Mouse (Mus musculus) neural tube, embryonic 13.5 days (tissue): ENCODE data around the gene Mpig6b. TPM values are rescaled to one million over a fixed set of nuclear protein-coding genes. Genes with fewer than 3 reads are reported as not detected.

Experiments used
- ATAC-seq: fragments of 200-750 bp; cut with Nextera tagmentation; 2 replicates; pipeline ENCODE4 v1.8.0; 2017; ENCODE audit warnings: low read depth, mild to moderate bottlenecking, moderate TSS enrichment, moderate library complexity
- H3K27ac ChIP-seq: fragments of 300-500 bp; sonication (generic); replicated peaks from 2 replicates; pipeline ENCODE4 v1.5.1; 2015; ENCODE audit warnings: moderate library complexity, mild to moderate bottlenecking, inconsistent platforms
- H3K27me3 ChIP-seq: fragments of 300-500 bp; sonication (generic); 2 replicates; pipeline ENCODE4 v1.6.1; 2015; ENCODE audit warnings: mild to moderate bottlenecking, inconsistent platforms
- H3K36me3 ChIP-seq: fragments of 300-500 bp; sonication (generic); 2 replicates; pipeline ENCODE4 v1.6.1; 2015; ENCODE audit warnings: mild to moderate bottlenecking, inconsistent platforms
- H3K4me1 ChIP-seq: fragments of 300-500 bp; sonication (generic); replicated peaks from 2 replicates; pipeline ENCODE4 v1.6.1; 2015; ENCODE audit warnings: inconsistent platforms
- H3K4me2 ChIP-seq: fragments of 300-500 bp; sonication (generic); 2 replicates; pipeline ENCODE4 v1.6.1; 2015; ENCODE audit warnings: inconsistent platforms, mild to moderate bottlenecking, moderate library complexity
- H3K4me3 ChIP-seq: fragments of 300-500 bp; sonication (generic); 2 replicates; pipeline ENCODE4 v1.5.1; 2015; ENCODE audit warnings: mild to moderate bottlenecking, inconsistent platforms
- H3K9ac ChIP-seq: fragments of 300-500 bp; sonication (generic); 2 replicates; pipeline ENCODE4 v1.6.1; 2015; ENCODE audit warnings: moderate library complexity, mild to moderate bottlenecking, inconsistent platforms
- H3K9me3 ChIP-seq: fragments of 300-500 bp; sonication (generic); 2 replicates; pipeline ENCODE4 v1.6.1; 2016; ENCODE audit warnings: inconsistent platforms
- WGBS: fragments of 180-500 bp; shearing (Covaris S2); methylation state at CpG from one replicate; pipeline ENCODE4 v1.1.7; 2015; 5-methylcytosine and 5-hydroxymethylcytosine counted together
- polyA plus RNA-seq: library from polyadenylated mRNA; unstranded; fragments of >200 nt; fragmentation: Nextera tagmentation; extraction: Ambion mirVana; gene quantifications from 2 replicates; pipeline ENCODE4 v1.2.1, GENCODE M21; 2015

Gene Mpig6b
- polyA plus RNA-seq, 1 experiment from 2014 or later, result 0.38 TPM

DNA sequence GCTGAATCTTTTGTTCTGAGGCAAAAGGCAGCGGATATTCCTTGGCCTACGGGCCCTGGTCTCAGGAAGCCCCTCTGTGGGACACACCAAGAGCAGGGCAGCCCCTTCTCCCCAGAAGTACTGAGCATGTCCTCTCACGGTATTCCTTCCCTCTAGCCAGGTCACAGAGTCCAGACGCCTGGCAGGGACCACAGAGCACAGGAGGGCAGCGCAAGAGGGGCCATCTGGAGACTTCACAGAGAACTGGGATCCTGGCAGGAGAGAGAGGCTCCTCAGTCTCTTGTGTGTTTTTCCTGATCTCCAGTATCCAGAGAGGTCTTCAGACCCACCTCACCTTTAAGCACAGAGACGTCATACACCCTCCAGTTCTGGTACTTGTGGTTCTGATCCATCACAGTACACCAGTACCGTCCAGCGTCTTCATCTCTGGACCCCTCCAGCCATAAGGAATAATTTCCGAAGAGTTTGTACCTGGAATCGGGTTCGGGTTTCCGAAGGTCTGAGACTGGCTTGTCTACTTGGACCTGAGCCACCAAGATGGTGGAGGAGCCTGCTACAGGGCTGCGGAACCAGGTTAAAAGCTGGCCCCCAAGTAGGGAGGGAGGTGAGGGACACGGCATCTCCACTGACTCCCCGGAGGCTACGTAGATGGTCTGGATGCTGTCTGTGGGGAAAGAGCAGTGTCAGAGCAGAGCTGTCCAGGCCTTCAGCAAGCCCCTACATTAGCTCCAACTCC, 17.0 kb upstream of the Mpig6b start:
- Histone ChIP-seq H3K9ac (no peak overlapping the region), H3K4me2 (no peak overlapping the region), H3K4me3 (no peak overlapping the region), H3K36me3 (no peaks in the 10 kb centered on the region), H3K9me3 (no peaks in the 10 kb centered on the region), H3K27me3 (no peaks in the 10 kb centered on the region), H3K4me1 (peaks cover 4% of the 10 kb centered on the region; the same call in 1 of the 2 replicates), H3K27ac (no peak overlapping the region)
- ATAC-seq, result no peak
- WGBS, result 82% methylated on average over 16 of the region's 16 CpGs

DNA sequence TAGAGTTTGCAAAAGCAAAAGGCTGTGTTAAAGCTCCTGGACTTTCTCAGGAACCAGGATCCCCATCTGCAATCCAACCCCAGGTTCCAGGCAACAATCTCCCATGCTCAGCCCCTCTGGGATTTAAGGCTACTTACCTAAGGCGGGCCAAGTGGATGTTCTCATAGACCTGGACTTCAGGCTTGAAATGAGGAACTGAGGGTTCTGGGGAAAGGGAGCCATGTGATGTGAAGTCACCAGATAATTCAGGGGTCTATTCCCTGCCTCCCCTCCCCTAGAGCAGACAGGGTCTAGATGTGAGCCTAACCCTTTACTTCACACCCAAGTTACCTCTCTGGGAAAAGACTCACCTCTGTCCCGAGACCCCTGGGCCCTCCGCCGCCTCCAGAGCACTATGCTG, 14.7 kb upstream of the Mpig6b start:
- no peaks in the 10 kb centered on the region for H3K36me3 ChIP-seq
- WGBS, result 82% methylated on average over 4 of the region's 4 CpGs
- no peak for ATAC-seq
- H3K9ac ChIP-seq, result 0 out of 2 replicates have a peak overlapping the region, but pooled peaks have one; percentile 8
- H3K27me3 ChIP-seq, result no peaks in the 10 kb centered on the region
- H3K27ac ChIP-seq, result no peak overlapping the region
- H3K4me3 ChIP-seq, result no peak overlapping the region
- no peaks in the 10 kb centered on the region for H3K9me3 ChIP-seq
- peaks cover 18% of the 10 kb centered on the region for H3K4me1 ChIP-seq
- H3K4me2 ChIP-seq, result no peak overlapping the region

DNA sequence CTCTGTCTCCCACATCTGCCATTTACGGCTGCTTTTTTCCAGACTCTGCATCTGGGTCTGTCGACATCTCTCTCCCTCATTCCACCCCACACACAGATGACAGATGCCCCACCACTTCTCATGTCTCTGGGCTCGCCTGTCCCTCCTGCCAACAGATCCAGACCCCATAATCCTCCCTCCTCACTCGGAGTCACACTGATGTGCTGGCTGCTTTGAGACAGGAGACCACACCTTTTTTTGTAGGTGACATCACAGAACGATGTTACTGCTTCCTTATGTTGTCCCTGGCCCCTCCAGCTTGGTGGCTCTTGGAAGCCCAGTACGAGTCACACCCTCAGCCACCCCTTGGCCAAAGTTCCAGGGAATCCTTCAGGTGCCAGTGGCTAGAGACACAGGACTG, 14.3 kb upstream of the Mpig6b start:
- 64% methylated on average over 6 of the region's 6 CpGs for WGBS

DNA sequence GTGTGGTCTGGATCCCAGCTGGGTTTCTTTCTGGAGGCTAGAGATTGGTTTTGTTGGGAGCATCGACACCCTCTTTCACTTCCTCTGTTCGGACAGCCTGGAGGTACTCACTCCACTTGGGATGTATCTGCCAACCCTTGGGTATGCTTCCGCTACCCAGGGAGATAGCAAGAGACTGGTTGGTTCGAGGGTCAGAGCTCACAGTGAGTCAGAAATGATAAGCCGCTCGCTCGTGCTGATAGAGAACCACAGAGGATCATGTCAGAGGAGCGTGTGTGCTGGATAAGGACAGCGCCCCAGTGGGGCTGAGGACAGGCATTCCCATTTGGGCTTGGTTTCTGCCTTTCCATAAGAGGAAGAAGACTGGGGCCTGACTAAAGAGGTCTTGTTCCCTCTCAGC, 13.8 kb upstream of the Mpig6b start:
- Histone ChIP-seq H3K36me3 (no peaks in the 10 kb centered on the region), H3K4me3 (no peak overlapping the region), H3K9me3 (no peaks in the 10 kb centered on the region), H3K9ac (0 out of 2 replicates have a peak overlapping the region, but pooled peaks have one; percentile 45), H3K27ac (no peak overlapping the region), H3K27me3 (no peaks in the 10 kb centered on the region), H3K4me1 (peaks cover 18% of the 10 kb centered on the region), H3K4me2 (no peak overlapping the region)
- no peak for ATAC-seq
- 75% methylated on average over 9 of the region's 9 CpGs for WGBS

More for the DNA sequence above, 14.3 kb upstream of the Mpig6b start:
- no peaks in the 10 kb centered on the region for H3K36me3 ChIP-seq
- no peak for ATAC-seq
- H3K27ac ChIP-seq, result no peak overlapping the region
- no peaks in the 10 kb centered on the region for H3K27me3 ChIP-seq
- no peaks in the 10 kb centered on the region for H3K9me3 ChIP-seq
- H3K4me1 ChIP-seq, result peaks cover 18% of the 10 kb centered on the region
- H3K4me3 ChIP-seq, result no peak overlapping the region
- 0 out of 2 replicates have a peak overlapping the region, but pooled peaks have one; percentile 45 for H3K9ac ChIP-seq
- no peak overlapping the region for H3K4me2 ChIP-seq

DNA sequence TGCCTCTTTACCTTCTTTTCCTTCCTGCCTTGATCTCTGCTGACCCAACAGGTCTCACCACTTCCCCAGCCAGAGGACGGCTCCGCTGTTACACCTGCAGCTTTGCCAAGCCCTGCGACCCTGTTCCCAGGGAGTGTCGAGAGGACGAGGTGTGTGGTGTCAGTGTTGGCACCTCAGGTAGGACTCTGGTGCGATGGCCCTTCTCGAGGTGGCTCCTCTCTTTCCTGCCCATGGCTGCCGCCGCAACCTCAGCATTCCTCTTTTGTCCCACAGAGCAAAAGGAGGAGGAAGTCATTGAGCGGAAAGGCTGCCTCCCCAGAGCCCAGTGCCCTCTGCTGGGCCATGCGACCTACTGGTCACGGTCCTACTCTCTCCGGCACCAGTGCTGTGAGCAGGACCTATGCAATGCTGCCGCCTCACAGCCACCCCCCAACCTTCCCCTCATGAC, 11.8 kb upstream of the Mpig6b start, which contains the start of gene Ly6g6d:
TSS of gene Ly6g6d (minus strand) at position 280 of the 448 bp plus-strand sequence.
- Histone ChIP-seq H3K27ac (no peak within 1 kb of the TSS), H3K4me3 (peak within 1 kb of the TSS; percentile 15), H3K9ac (peak within 1 kb of the TSS; percentile 59), H3K4me2 (peak within 1 kb of the TSS; percentile 47), H3K4me1 (peaks cover 18% of the 10 kb centered on the region), H3K9me3 (no peaks in the 10 kb centered on the region), H3K27me3 (no peaks in the 10 kb centered on the region), H3K36me3 (no peaks in the 10 kb centered on the region)
- WGBS, result 11% methylated on average over 14 of the region's 14 CpGs
- peak; percentile 62 for ATAC-seq

DNA sequence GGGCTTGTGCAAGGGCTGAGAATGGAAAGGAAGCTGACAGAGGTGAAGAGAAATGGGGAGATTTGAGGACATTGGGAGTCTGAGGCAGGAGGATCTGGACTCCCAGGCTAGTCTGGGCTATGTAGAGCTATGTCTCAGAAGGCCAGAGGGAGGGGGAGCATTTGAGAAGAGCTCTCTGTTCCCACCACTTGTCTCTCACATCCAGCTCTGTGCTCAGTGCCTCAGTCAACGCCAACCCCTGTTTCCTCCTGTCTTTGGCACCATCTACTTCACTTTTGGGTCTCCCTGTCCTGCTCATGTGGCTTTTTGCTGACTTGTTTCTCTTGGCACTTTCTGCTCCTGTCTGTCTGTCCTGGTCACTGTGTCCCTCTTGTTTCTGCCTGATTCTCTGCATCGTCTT, 11.3 kb upstream of the Mpig6b start:
- Histone ChIP-seq H3K27ac (no peak overlapping the region), H3K4me2 (peak overlapping the region; percentile 47), H3K4me3 (peak overlapping the region; percentile 15), H3K4me1 (peaks cover 18% of the 10 kb centered on the region), H3K9me3 (no peaks in the 10 kb centered on the region), H3K27me3 (no peaks in the 10 kb centered on the region), H3K9ac (peak overlapping the region; percentile 59), H3K36me3 (no peaks in the 10 kb centered on the region)
- WGBS, result 22% methylated on average over 2 of the region's 2 CpGs
- ATAC-seq, result no peak

DNA sequence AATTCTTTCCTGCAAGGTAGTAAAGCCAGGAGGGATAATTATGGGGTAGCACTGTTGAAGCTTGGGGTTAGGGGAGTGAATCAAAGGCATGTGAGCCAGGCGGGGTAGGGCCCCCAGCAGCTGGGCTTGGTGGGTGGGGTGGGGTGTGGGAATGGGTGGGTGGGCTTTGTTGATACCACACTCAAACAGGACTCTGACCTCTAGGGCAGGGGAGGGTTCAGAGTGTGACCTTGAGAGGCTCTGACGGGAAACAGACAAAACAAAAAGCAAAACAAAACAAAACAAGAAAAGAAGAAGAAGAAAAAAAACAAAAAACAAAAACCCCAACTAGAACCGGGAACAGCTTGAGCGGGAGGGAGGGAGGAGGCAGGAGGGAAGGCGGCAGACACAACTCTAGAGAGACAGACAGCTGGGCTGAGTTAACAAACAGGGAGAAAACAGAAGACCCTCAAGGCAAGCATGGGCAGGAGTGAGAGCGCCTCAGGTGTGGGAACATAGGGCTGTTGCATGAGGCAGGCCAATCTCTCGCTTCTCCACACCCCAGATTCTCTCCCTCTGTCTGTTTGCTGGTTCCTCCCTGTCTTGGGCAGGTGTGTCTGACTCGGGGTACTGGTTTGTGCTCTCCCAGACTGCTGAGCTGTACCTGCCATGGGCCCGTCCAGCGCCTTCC, 10.7 kb upstream of the Mpig6b start, which contains the start of gene Ly6g6e:
TSS of gene Ly6g6e (plus strand) at position 396 of the 670 bp plus-strand sequence.
- no peaks in the 10 kb centered on the region for H3K27me3 ChIP-seq
- 26% methylated on average over 10 of the region's 10 CpGs for WGBS
- peak within 1 kb of the TSS; percentile 59 for H3K9ac ChIP-seq

DNA sequence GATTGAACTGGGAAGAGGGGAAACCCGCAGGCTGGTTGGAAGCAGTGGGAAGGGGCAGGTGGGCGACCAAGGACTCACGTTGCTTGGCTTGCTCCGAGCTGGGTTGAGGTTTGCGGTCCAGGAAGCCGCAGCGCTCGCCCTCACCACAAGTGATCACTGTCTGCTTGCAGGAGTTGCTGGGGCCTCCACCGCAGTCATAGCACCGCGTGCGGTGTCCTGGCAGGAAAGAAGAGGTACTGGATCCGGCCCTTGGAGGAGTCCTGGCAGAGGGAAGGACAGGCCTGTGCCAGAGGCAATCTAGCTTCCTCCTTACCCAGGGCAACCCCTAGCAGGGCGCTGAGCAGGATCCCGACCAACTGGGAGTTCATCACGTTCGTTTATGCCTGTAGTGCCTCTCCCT, 8.1 kb upstream of the Mpig6b start:
- Histone ChIP-seq H3K4me2 (no peak overlapping the region), H3K27ac (no peak overlapping the region), H3K36me3 (no peaks in the 10 kb centered on the region), H3K27me3 (no peaks in the 10 kb centered on the region), H3K4me1 (peaks cover 22% of the 10 kb centered on the region), H3K9ac (no peak overlapping the region), H3K4me3 (no peak overlapping the region), H3K9me3 (no peaks in the 10 kb centered on the region)
- WGBS, result 42% methylated on average over 17 of the region's 17 CpGs
- ATAC-seq, result no peak

More for the DNA sequence above, 10.7 kb upstream of the Mpig6b start, which contains the start of gene Ly6g6e:
- Histone ChIP-seq H3K4me3 (peak within 1 kb of the TSS; percentile 15), H3K36me3 (no peaks in the 10 kb centered on the region), H3K4me2 (peak within 1 kb of the TSS; percentile 47), H3K27ac (no peak within 1 kb of the TSS), H3K4me1 (peaks cover 18% of the 10 kb centered on the region), H3K9me3 (no peaks in the 10 kb centered on the region)
- no peak for ATAC-seq

DNA sequence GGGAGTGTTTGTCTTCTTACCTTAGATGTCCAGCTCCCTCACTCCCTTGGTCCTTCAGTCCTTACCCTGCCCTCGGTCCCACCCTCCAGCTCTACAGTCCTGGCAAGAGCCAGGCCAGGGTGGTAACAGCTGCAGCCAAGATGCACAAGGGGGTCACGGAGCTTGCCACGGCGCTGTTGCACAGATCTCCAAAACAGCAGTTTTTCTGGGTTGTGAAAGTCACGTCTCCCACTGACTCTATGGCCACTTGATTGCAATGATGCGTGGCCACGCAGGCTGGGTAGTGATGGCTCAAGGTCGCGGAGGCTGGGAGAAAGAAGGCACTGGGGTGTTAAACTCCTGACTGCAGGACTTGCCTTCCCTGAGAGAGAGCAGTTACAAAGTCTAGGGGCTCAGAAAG, 5.5 kb upstream of the Mpig6b start:
- H3K9ac ChIP-seq, result no peak overlapping the region
- H3K9me3 ChIP-seq, result no peaks in the 10 kb centered on the region
- no peak overlapping the region for H3K4me3 ChIP-seq
- WGBS, result 78% methylated on average over 9 of the region's 9 CpGs
- H3K27ac ChIP-seq, result no peak overlapping the region
- 0 out of 2 replicates have a peak, but pooled peaks cover 3% of the 10 kb centered on the region for H3K4me1 ChIP-seq
- no peak for ATAC-seq
- peaks cover 17% of the 10 kb centered on the region for H3K27me3 ChIP-seq
- H3K36me3 ChIP-seq, result no peaks in the 10 kb centered on the region
- no peak overlapping the region for H3K4me2 ChIP-seq

DNA sequence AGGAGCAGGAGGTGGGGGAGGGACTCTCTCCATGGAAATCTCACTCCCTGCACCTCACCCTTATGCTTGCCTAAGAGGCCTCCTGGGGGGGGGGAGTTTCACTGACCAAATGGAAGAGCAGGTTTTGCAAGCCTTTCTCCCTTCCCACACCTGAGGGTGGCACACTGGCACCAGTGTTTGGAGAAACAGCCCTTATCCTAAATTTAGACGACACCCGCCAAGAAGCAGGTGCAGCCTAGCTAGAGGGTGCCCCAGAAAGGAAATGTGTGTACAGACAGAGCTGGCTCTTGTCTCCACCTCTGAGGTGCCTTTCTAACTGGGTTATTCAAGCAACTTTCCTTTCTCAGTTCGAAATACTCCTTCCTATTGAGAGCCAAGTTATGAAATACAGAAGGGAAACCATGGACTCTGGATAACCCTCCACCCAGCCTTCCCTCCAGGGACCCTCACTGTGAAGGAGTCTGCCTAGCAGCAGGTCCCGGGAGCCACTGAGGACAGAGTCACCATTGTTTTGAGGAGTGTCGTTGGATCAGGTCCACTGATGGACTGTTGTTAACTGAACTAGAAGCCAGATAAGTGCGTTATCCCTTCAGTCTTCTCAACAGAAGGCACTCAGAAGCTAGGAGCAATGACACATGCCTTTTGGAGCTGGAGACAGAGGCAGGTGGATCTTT, 4.7 kb upstream of the Mpig6b start:
- no peak overlapping the region for H3K4me3 ChIP-seq
- H3K27me3 ChIP-seq, result peaks cover 24% of the 10 kb centered on the region
- 67% methylated on average over 6 of the region's 6 CpGs for WGBS
- ATAC-seq, result no peak
- H3K27ac ChIP-seq, result no peak overlapping the region
- no peaks in the 10 kb centered on the region for H3K36me3 ChIP-seq
- H3K4me1 ChIP-seq, result 0 out of 2 replicates have a peak, but pooled peaks cover 4% of the 10 kb centered on the region
- no peak overlapping the region for H3K9ac ChIP-seq
- no peak overlapping the region for H3K4me2 ChIP-seq
- H3K9me3 ChIP-seq, result no peaks in the 10 kb centered on the region

DNA sequence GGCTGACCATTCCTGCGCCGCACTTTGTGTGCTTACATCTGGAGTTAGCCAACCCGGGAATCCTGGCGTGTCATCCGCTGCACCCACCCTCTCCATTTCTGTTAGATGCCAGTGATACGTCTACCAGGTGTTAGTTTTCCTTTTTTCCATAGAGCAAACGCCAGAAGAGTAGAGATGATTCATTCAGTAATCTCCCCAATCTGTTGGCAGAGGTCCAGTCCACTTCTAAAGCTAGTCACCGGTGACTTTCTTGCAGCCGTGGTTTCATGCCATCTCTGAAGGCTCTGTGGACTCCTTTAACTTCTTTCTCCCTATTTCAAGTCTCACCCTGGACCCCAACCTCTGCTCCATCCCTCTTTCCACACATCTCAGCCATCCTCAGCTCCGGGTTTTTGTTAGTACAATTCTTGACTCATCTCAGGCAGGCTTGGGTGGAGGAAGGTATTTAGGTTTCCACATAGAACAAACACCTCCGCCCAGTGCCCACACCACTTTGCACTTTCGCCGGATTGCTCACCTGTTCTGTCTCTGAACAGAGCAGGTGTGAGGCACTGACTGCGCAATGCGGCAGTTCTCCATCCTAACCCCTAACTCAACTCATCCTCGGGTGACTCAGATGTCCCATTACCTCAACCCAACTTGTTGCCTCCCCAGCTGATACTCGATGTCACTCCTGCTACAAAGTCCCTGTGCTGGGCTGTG, 2.4 kb upstream of the Mpig6b start:
- no peak overlapping the region for H3K27ac ChIP-seq
- peaks cover 3% of the 10 kb centered on the region; the same call in 1 of the 2 replicates for H3K36me3 ChIP-seq
- peaks cover 17% of the 10 kb centered on the region for H3K4me1 ChIP-seq
- ATAC-seq, result no peak
- no peak overlapping the region for H3K4me3 ChIP-seq
- H3K9ac ChIP-seq, result no peak overlapping the region
- WGBS, result 87% methylated on average over 17 of the region's 17 CpGs
- H3K27me3 ChIP-seq, result peaks cover 47% of the 10 kb centered on the region
- no peaks in the 10 kb centered on the region for H3K9me3 ChIP-seq
- no peak overlapping the region for H3K4me2 ChIP-seq
